Mouse (Mus musculus): ENCODE data around the gene Tssk2. TPM values are rescaled to one million over a fixed set of nuclear protein-coding genes. Genes with fewer than 3 reads are reported as not detected.

Tssk2 gene
- polyA plus RNA-seq, 1 experiment from 2014 or later: not detected

DNA sequence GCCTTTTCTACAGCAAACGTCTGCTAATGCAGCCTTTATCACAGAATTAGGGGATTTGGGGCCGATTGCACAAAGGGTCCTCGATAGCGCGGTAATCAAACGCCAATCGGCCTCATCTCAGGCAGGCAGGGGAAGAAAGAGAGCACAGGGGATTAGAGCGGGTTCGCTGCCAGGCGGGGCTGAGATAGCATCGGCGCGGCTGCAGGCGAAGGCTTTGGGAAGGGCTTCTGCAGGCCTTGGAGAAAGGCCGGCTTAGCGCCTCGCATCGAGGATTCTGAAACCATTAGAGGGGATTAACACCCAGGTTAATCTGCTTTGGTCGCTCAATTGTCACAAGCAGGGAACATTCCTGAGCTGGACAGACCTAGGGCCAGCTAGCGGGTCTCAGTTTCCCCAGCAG is 22.1 kb downstream of the Tssk2 start:
- ATAC-seq: no peak
- peaks cover 17% of the 10 kb centered on the region for H3K27me3 ChIP-seq (ENCODE audit: control insufficient read depth, insufficient read depth, low read depth, low read length)
- H3K4me1 ChIP-seq (ENCODE audit: control insufficient read depth, insufficient read depth, low read length): peaks cover 20% of the 10 kb centered on the region
- 3% methylated on average over 20 of the region's 20 CpGs for WGBS
- peak overlapping the region; percentile 87 for H3K9ac ChIP-seq (ENCODE audit: low read depth, low read length)
- no peaks in the 10 kb centered on the region for H3K9me3 ChIP-seq (replicated peaks; ENCODE audit: control insufficient read depth, low read length, poor library complexity, severe bottlenecking)
- no peak overlapping the region for H3K27ac ChIP-seq (ENCODE audit: low read length)
- H3K4me3 ChIP-seq (ENCODE audit: low read depth, low read length): peak overlapping the region; percentile 8; the same call in 1 of the 2 replicates
- H3K36me3 ChIP-seq (ENCODE audit: control insufficient read depth, insufficient read depth, low read length): peaks cover 7% of the 10 kb centered on the region
- H3K4me2 ChIP-seq (ENCODE audit: low read length): peak overlapping the region; percentile 27

DNA sequence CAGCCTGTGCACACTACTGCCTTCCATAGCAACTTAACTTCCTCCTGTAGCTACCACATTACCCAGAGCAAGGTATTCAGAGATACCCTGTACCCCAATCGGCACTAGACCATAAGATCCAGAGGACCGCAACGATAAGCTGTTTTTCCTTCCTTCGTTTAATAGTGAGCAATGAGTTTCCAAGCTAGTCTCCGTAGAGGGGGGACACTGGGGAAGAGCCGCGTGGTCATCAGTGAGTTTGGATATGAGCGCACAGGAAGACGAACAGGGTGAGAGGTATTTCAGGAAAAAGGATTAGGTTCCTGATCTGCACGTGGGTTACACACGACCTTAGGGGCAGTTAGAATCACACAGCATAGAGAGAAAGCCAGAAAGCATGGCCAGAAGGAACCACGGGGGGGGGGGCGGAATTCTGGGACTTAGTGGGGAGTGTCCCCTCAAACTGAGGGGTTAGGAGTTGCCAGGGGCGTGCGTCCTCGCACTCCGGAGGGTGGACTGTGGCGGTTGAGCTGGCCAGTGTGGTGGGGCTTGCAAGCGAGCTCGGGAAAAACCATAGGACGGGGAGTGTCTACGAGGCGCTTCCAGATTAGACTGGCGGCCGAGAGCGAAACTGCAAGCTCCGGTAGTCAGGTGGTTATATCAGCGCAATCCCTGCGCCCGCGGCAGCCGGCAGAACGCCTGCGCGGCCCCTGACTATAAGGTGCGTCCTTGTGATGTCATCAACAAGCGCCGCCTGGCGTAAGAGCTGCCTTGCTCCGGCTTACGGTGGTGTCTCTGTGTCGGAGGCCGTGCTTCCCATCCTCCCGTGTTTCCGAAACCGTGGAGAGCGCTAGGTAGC is 23.1 kb downstream of the Tssk2 start:
- Histone ChIP-seq H3K9ac (ENCODE audit: low read depth, low read length) (peak overlapping the region; percentile 87), H3K9me3 (replicated peaks; ENCODE audit: control insufficient read depth, low read length, poor library complexity, severe bottlenecking) (no peaks in the 10 kb centered on the region), H3K27me3 (ENCODE audit: control insufficient read depth, insufficient read depth, low read depth, low read length) (peaks cover 7% of the 10 kb centered on the region), H3K27ac (ENCODE audit: low read length) (peak overlapping the region; percentile 89), H3K4me1 (ENCODE audit: control insufficient read depth, insufficient read depth, low read length) (peaks cover 26% of the 10 kb centered on the region), H3K4me3 (ENCODE audit: low read depth, low read length) (peak overlapping the region; percentile 70), H3K36me3 (ENCODE audit: control insufficient read depth, insufficient read depth, low read length) (peaks cover 10% of the 10 kb centered on the region), H3K4me2 (ENCODE audit: low read length) (peak overlapping the region; percentile 78)
- 2% methylated on average over 46 of the region's 47 CpGs for WGBS
- ATAC-seq: peak; percentile 92

DNA sequence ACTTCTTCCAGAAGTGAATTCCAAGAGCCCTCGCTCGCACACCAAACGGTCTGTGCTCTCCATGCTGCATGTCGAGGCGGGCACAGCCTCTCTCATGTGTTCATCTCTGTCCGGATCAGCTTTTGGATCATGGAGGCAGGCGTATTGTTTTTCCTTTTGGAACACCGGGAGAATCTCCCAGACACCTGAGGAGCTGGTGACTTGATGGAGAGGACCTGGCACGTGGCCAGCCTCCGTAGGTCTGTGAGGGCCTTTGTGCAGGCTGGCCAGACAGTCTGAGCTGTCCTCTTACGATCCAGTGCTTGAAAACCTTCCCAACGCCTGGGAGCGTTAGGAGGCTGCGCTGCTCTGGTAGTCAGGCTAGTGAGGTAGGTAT is 23.7 kb downstream of the Tssk2 start:
- H3K27ac ChIP-seq (ENCODE audit: low read length): peak overlapping the region; percentile 89
- peak overlapping the region; percentile 70 for H3K4me3 ChIP-seq (ENCODE audit: low read depth, low read length)
- H3K4me2 ChIP-seq (ENCODE audit: low read length): peak overlapping the region; percentile 78
- peaks cover 30% of the 10 kb centered on the region for H3K4me1 ChIP-seq (ENCODE audit: control insufficient read depth, insufficient read depth, low read length)
- ATAC-seq: peak; percentile 14
- no peaks in the 10 kb centered on the region for H3K9me3 ChIP-seq (replicated peaks; ENCODE audit: control insufficient read depth, low read length, poor library complexity, severe bottlenecking)
- peaks cover 1% of the 10 kb centered on the region for H3K27me3 ChIP-seq (ENCODE audit: control insufficient read depth, insufficient read depth, low read depth, low read length)
- peaks cover 10% of the 10 kb centered on the region for H3K36me3 ChIP-seq (ENCODE audit: control insufficient read depth, insufficient read depth, low read length)
- WGBS: 2% methylated on average over 14 of the region's 14 CpGs
- H3K9ac ChIP-seq (ENCODE audit: low read depth, low read length): peak overlapping the region; percentile 87

DNA sequence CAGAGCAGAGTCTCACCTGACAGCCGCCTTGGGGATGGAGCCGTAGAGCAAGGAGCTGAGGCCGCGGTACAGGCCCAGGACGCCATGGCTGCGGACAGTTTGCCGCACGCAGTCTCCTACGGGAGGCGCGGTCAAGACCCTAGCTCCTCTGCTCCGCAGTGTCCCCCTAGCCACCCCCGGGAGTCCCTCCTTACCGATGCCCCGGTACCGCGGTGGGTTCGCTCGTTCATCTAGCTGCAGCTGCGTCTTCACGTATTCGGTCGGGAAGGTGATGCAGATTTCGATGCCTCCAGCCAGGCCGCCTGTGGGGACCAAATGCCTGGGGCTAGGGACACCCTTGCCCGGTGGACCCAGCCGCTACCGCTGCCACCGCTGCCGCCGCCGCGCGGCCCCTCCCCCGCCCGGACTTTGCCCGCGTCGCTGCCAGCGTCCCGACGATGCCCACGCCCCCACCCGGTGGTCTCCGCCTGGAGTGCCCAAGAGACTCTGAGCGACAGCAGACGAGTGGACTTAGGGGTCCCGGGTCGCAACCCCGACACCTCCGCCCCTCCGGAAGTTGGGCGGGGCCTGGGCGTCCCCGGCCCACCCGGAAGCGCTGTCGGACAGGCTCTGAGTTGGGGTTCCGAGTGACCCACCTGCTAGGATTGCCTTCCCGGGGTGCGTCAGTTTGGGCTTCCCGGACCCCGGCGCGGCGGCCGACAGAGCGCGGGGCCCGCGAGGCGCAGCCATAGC is 29.1 kb downstream of the Tssk2 start:
- Histone ChIP-seq H3K4me2 (ENCODE audit: low read length) (peak overlapping the region; percentile 94), H3K4me1 (ENCODE audit: control insufficient read depth, insufficient read depth, low read length) (peaks cover 23% of the 10 kb centered on the region), H3K36me3 (ENCODE audit: control insufficient read depth, insufficient read depth, low read length) (peaks cover 10% of the 10 kb centered on the region), H3K27ac (ENCODE audit: low read length) (peak overlapping the region; percentile 92), H3K4me3 (ENCODE audit: low read depth, low read length) (peak overlapping the region; percentile 88), H3K9ac (ENCODE audit: low read depth, low read length) (peak overlapping the region; percentile 95), H3K27me3 (ENCODE audit: control insufficient read depth, insufficient read depth, low read depth, low read length) (no peaks in the 10 kb centered on the region), H3K9me3 (replicated peaks; ENCODE audit: control insufficient read depth, low read length, poor library complexity, severe bottlenecking) (no peaks in the 10 kb centered on the region)
- WGBS: under 1% methylated on average over 69 of the region's 72 CpGs
- peak; percentile 23 for ATAC-seq

DNA sequence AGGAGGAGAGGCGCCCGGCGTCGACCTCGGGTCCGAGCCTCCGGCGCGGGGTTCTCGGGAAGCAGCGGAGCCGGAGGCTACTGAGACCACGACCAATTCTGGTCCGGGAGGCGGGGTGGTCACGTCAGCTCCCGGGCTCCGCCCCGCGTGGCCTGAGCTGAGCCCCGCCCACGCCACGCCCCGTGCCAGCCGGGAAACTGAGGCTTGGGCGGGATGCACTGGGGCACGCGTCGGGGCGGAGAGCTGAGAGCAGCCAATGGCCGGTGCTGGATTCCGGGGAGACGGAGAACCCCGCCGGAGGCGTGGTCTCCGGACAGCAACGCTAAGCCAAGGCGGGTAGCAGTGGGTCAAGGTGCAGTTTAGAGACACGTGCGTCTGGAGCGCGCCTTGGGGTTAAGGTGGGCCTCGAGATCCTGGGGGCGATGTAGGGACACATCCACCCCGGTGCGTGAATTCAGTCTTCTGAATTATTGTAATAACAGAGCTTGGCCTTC is 29.7 kb downstream of the Tssk2 start, which contains the start of gene Slc25a1:
Slc25a1 (minus strand) TSS at position 133 of the 494 bp plus-strand sequence.
- peak; percentile 86 for ATAC-seq
- Histone ChIP-seq H3K4me2 (ENCODE audit: low read length) (peak within 1 kb of the TSS; percentile 94), H3K9ac (ENCODE audit: low read depth, low read length) (peak within 1 kb of the TSS; percentile 95), H3K27me3 (ENCODE audit: control insufficient read depth, insufficient read depth, low read depth, low read length) (no peaks in the 10 kb centered on the region), H3K27ac (ENCODE audit: low read length) (peak within 1 kb of the TSS; percentile 92), H3K9me3 (replicated peaks; ENCODE audit: control insufficient read depth, low read length, poor library complexity, severe bottlenecking) (no peaks in the 10 kb centered on the region), H3K36me3 (ENCODE audit: control insufficient read depth, insufficient read depth, low read length) (peaks cover 10% of the 10 kb centered on the region), H3K4me1 (ENCODE audit: control insufficient read depth, insufficient read depth, low read length) (peaks cover 16% of the 10 kb centered on the region), H3K4me3 (ENCODE audit: low read depth, low read length) (peak within 1 kb of the TSS; percentile 88)
- WGBS: 0% methylated on average over 46 of the region's 47 CpGs

DNA sequence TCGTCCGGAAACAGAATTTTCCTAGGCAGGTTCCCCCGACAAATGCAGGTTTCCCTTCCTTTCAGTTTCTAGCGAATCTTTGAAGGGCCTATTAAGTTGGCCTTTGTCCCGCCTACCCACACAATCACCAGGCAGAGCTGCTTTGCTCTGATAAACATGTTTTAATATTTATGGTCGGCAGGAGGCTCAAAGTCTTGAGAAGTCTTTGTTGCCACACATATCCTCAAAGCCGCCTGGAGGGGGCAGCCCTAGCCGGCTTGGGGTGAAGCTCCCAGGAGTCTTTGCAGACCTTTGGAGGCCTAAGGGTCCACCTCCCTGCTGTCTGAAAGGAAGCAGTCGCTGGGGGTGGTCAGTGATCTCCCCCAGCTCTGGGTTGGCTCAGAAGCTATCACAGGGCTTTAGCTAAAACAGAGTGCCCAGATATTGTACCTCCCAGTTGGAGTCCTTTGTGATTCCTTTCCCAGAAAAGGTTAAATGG is 30.2 kb downstream of the Tssk2 start:
- ATAC-seq: peak; percentile 49
- Histone ChIP-seq H3K27ac (ENCODE audit: low read length) (peak overlapping the region; percentile 92), H3K4me2 (ENCODE audit: low read length) (peak overlapping the region; percentile 94), H3K36me3 (ENCODE audit: control insufficient read depth, insufficient read depth, low read length) (peaks cover 10% of the 10 kb centered on the region), H3K27me3 (ENCODE audit: control insufficient read depth, insufficient read depth, low read depth, low read length) (no peaks in the 10 kb centered on the region), H3K9ac (ENCODE audit: low read depth, low read length) (peak overlapping the region; percentile 95), H3K4me1 (ENCODE audit: control insufficient read depth, insufficient read depth, low read length) (peaks cover 15% of the 10 kb centered on the region), H3K9me3 (replicated peaks; ENCODE audit: control insufficient read depth, low read length, poor library complexity, severe bottlenecking) (no peaks in the 10 kb centered on the region), H3K4me3 (ENCODE audit: low read depth, low read length) (peak overlapping the region; percentile 88)
- 0% methylated on average over 9 of the region's 9 CpGs for WGBS

DNA sequence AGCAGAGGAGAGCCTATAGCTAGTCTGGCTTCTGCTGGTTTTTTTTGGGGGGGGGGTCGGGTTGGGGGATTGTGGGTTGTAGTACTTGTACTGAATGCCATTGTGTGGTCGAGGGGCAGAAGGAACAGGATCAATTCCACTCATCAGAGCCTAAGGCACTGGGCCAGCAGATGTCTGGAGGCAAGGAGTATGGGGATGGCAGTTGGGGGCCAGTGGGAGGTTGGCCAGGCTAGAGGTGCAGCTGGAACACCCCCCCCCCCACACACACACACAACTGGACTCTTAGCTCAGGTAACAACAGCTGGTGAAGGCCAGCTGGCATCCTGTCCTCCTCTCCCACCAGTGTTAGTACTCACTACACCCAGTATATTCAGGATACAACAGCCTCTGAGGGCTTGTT is 30.8 kb downstream of the Tssk2 start:
- no peak overlapping the region for H3K4me3 ChIP-seq (ENCODE audit: low read depth, low read length)
- peak; percentile 4; the same call in 1 of the 2 replicates for ATAC-seq
- no peak overlapping the region for H3K9ac ChIP-seq (ENCODE audit: low read depth, low read length)
- peak overlapping the region; percentile 92 for H3K27ac ChIP-seq (ENCODE audit: low read length)
- no peaks in the 10 kb centered on the region for H3K9me3 ChIP-seq (replicated peaks; ENCODE audit: control insufficient read depth, low read length, poor library complexity, severe bottlenecking)
- H3K27me3 ChIP-seq (ENCODE audit: control insufficient read depth, insufficient read depth, low read depth, low read length): no peaks in the 10 kb centered on the region
- peaks cover 15% of the 10 kb centered on the region for H3K4me1 ChIP-seq (ENCODE audit: control insufficient read depth, insufficient read depth, low read length)
- H3K36me3 ChIP-seq (ENCODE audit: control insufficient read depth, insufficient read depth, low read length): peaks cover 10% of the 10 kb centered on the region
- WGBS: 0% methylated on average over 2 of the region's 2 CpGs
- peak overlapping the region; percentile 94 for H3K4me2 ChIP-seq (ENCODE audit: low read length)

DNA sequence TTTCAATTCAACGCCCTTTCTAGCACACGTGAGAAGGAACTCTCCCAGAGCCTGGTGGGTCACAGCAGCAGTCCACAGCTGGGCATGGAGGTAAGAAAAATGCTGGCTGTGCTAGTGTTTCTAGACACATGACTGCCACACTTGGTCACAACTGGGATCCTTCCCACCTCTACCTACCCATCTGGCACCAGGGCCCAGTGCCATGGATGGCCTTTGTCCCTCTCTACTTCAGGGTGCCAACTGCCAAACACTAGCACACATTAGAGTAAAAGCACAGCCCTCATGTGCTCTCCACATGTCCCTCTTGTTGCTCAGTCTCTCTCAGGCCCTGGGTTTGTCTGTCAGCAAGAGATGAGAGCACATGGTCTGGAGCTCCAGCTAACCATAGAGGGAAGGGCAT is 31.2 kb downstream of the Tssk2 start:
- Histone ChIP-seq H3K4me1 (ENCODE audit: control insufficient read depth, insufficient read depth, low read length) (peaks cover 15% of the 10 kb centered on the region), H3K4me3 (ENCODE audit: low read depth, low read length) (no peak overlapping the region), H3K9ac (ENCODE audit: low read depth, low read length) (no peak overlapping the region), H3K36me3 (ENCODE audit: control insufficient read depth, insufficient read depth, low read length) (peaks cover 10% of the 10 kb centered on the region), H3K9me3 (replicated peaks; ENCODE audit: control insufficient read depth, low read length, poor library complexity, severe bottlenecking) (no peaks in the 10 kb centered on the region), H3K27ac (ENCODE audit: low read length) (no peak overlapping the region; the same call in 1 of the 2 replicates), H3K4me2 (ENCODE audit: low read length) (no peak overlapping the region), H3K27me3 (ENCODE audit: control insufficient read depth, insufficient read depth, low read depth, low read length) (no peaks in the 10 kb centered on the region)
- ATAC-seq: no peak
- WGBS: 58% methylated on average over 2 of the region's 2 CpGs

Measured in midbrain, embryonic 16.5 days (tissue).